Mouse (Mus musculus) hindbrain, embryonic 14.5 days (tissue): ENCODE results near the gene Cabp1. TPM values are rescaled to one million over a fixed set of nuclear protein-coding genes. Genes with fewer than 3 reads are reported as not detected.
"Not testable (repeated sequence)": the region's sequence is repeated elsewhere in the genome, so short reads cannot be mapped to it uniquely, and the experiment has no call there.

Experiments
- ATAC-seq: fragments of 200-750 bp; cut with Nextera tagmentation; 2 replicates; pipeline ENCODE4 v1.8.0; 2017; ENCODE audit warnings: moderate number of reproducible peaks, mild to moderate bottlenecking, moderate TSS enrichment, moderate library complexity; ENCODE audit not compliant: low FRiP score
- DNase-seq: peaks from one replicate; pipeline ENCODE4 v3.0.0-alpha.2; 2015; ENCODE audit warnings: low spot score
- H3K27ac ChIP-seq: fragments of 300-500 bp; sonication (generic); 2 replicates; pipeline ENCODE4 v1.5.1; 2014; ENCODE audit warnings: mild to moderate bottlenecking, moderate library complexity
- H3K27me3 ChIP-seq: fragments of 300-500 bp; sonication (generic); 2 replicates; pipeline ENCODE4 v1.6.1; 2014; ENCODE audit warnings: mild to moderate bottlenecking, low read length, mixed read lengths; ENCODE audit not compliant: control insufficient read depth, insufficient read depth
- H3K36me3 ChIP-seq: fragments of 300-500 bp; sonication (generic); replicated peaks from 2 replicates; pipeline ENCODE4 v1.6.1; 2014; ENCODE audit not compliant: control insufficient read depth, insufficient read depth
- H3K4me1 ChIP-seq: fragments of 300-500 bp; sonication (generic); replicated peaks from 2 replicates; pipeline ENCODE4 v1.6.1; 2014; ENCODE audit warnings: antibody characterized with exemption, low read length, mixed read lengths; ENCODE audit not compliant: control insufficient read depth, insufficient read depth
- H3K4me2 ChIP-seq: fragments of 300-500 bp; sonication (generic); replicated peaks from 2 replicates; pipeline ENCODE4 v1.6.1; 2014; ENCODE audit warnings: mild to moderate bottlenecking, moderate library complexity
- H3K4me3 ChIP-seq: fragments of 300-500 bp; sonication (generic); replicated peaks from 2 replicates; pipeline ENCODE4 v1.5.1; 2014; ENCODE audit warnings: mild to moderate bottlenecking, low read length
- H3K9ac ChIP-seq: fragments of 300-500 bp; sonication (generic); 2 replicates; pipeline ENCODE4 v1.6.1; 2014
- H3K9me3 ChIP-seq: fragments of 300-500 bp; sonication (generic); 2 replicates; pipeline ENCODE4 v1.6.1; 2016; ENCODE audit warnings: low read length; ENCODE audit not compliant: control insufficient read depth
- WGBS: fragments of 180-500 bp; shearing (Covaris S2); extraction: QIAGEN DNeasy Blood & Tissue Kit; methylation state at CpG from one replicate; pipeline ENCODE4 v1.1.7; 2014; 5-methylcytosine and 5-hydroxymethylcytosine counted together
- polyA plus RNA-seq: library from polyadenylated mRNA; unstranded; fragments of >200 nt; fragmentation: Nextera tagmentation; extraction: Ambion mirVana; gene quantifications from 2 replicates; pipeline ENCODE4 v1.2.1, GENCODE M21; 2014

The Cabp1 gene
- polyA plus RNA-seq, 1 experiment from 2014 or later: 22.8 TPM

DNA sequence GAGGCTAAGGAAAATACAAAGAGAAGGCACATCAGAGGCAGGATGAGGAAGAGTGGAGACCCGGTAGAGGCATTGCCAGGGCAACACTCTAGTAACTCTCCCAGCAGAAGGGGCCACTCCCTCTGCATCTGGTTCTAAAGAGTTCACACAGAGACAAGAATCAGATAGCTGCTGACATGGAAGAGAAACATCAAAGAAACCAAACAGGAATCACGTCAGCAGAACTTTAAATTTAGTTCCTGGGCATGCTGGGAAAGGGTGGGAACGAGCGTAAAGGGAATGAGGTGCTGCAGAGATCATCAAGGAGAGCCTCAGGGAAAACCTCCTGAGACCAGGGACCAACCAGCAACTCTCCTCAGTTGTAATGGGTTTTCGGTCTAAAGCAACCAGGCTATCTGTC lies 43.2 kb downstream of the Cabp1 start:
- H3K4me2 ChIP-seq: no peak overlapping the region
- WGBS: 86% methylated on average over 5 of the region's 5 CpGs
- DNase-seq: no peak
- peaks cover 20% of the 10 kb centered on the region for H3K4me1 ChIP-seq
- H3K27me3 ChIP-seq: no peaks in the 10 kb centered on the region
- no peaks in the 10 kb centered on the region for H3K9me3 ChIP-seq
- H3K27ac ChIP-seq: no peak overlapping the region
- peaks cover 51% of the 10 kb centered on the region for H3K36me3 ChIP-seq
- H3K4me3 ChIP-seq: no peak overlapping the region
- ATAC-seq: no peak
- H3K9ac ChIP-seq: no peak overlapping the region

DNA sequence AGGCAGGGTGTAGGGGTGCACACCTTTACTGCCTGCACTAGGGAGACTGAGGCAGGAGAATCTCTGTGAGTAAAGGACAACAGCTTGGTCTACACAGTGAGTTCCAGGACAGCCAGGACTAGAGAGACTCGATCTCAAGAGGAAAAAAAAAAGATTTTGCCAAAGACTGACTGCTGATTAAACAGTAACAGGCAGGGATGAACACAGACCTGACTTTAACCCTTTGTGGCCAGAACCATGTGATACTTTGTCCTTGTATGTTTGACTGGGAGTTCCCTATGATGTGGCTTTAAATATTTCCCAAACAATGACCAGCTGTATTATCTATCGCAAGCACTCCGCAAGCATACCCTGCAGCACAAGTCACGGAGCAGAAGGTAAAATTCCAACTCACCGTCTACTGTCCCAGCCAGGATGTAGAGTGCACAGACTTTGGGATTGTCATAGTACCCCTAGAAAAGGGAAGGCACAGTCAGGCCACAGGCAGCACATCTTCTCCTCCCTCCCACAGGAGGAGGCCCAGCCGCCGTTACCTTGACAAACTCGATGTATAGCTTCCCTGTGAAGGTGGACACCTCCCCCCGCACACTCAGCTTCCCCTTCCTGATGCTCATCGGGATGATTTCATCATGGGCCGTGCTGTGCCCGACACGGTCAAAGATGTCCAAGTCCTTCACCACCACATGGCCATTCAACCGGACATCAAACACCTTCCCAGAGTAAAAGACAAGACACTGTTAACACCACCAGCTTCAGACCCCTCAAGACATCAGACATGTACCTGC lies 44.3 kb downstream of the Cabp1 start:
- H3K4me1 ChIP-seq: peaks cover 9% of the 10 kb centered on the region
- DNase-seq (no peak), ATAC-seq (no peak)
- WGBS: 97% methylated on average over 14 of the region's 14 CpGs
- H3K9me3 ChIP-seq: no peaks in the 10 kb centered on the region
- peaks cover 62% of the 10 kb centered on the region for H3K36me3 ChIP-seq
- H3K9ac ChIP-seq: no peak overlapping the region
- H3K27ac ChIP-seq: no peak overlapping the region
- H3K4me3 ChIP-seq: no peak overlapping the region
- H3K27me3 ChIP-seq: no peaks in the 10 kb centered on the region
- no peak overlapping the region for H3K4me2 ChIP-seq

DNA sequence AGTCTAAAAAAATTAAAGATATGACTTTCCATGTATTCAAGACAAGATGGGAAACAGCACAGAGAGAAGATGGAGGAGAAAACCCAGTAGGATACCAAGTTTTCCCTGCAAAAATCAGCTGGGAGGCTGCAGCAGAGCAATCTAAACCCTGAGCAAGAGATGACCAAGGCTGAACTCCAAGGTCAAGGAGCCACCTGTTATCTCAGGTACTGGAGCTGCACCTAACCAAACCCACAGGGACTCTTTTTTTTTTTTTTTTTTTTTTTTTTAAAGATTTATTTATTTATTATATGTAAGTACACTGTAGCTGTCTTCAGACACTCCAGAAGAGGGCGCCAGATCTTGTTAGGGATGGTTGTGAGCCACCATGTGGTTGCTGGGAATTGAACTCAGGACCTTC lies 45.3 kb downstream of the Cabp1 start:
- not testable (repeated sequence) for H3K9ac ChIP-seq, DNase-seq, H3K9me3 ChIP-seq, H3K27me3 ChIP-seq, ATAC-seq, H3K27ac ChIP-seq, H3K4me1 ChIP-seq, H3K4me3 ChIP-seq, H3K4me2 ChIP-seq
- no CpG with 5 or more reads among the region's 1 CpGs for WGBS
- H3K36me3 ChIP-seq: peaks cover 72% of the 10 kb centered on the region

DNA sequence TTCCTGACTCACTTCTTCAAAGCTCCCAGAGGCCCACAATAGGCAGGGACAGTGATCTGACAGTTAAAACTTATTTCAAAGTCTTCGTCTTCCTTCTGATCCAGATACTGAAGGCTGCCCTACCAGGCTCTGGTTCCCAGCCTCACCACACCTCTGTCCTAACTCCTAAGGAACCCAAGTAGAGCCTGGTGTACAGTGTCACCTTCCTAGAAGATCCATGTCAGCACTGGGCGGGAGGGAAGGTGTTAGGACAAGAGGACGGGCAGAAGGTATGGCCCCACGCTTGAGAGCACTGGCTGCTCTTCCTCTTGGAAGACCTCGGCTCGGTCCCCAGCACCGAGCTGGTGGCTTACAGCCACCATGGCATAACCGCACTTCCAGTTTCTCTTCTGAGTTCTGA lies 45.8 kb downstream of the Cabp1 start:
- H3K27ac ChIP-seq: no peak overlapping the region
- H3K9ac ChIP-seq: no peak overlapping the region
- H3K27me3 ChIP-seq: no peaks in the 10 kb centered on the region
- 95% methylated on average over 8 of the region's 8 CpGs for WGBS
- DNase-seq: no peak
- no peak for ATAC-seq
- no peak overlapping the region for H3K4me3 ChIP-seq
- no peaks in the 10 kb centered on the region for H3K4me1 ChIP-seq
- H3K9me3 ChIP-seq: no peaks in the 10 kb centered on the region
- H3K36me3 ChIP-seq: peaks cover 72% of the 10 kb centered on the region
- no peak overlapping the region for H3K4me2 ChIP-seq

DNA sequence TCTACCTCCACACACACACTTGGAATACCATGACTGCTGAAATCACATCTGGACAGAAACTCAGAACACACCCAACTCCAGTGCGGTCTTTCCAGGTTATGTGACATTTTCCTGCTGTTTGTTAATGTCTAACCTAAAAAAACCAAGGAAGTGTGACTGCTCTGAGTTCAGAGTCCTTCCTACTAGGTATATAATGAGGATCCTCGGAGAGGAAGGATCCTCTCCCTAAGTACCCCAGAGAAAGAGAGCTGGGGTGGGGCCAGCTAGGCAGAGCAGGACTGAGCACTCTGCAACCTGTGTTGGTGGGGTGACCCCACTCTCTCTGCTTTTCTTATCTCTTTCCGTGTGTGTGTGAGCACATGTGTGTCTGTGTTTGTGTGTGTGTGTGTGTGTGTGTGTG lies 46.8 kb downstream of the Cabp1 start:
- H3K4me2 ChIP-seq: no peak overlapping the region
- no peak overlapping the region for H3K4me3 ChIP-seq
- DNase-seq (no peak), ATAC-seq (no peak)
- peaks cover 72% of the 10 kb centered on the region for H3K36me3 ChIP-seq
- no peaks in the 10 kb centered on the region for H3K9me3 ChIP-seq
- H3K4me1 ChIP-seq: no peaks in the 10 kb centered on the region
- no peak overlapping the region for H3K27ac ChIP-seq
- no peaks in the 10 kb centered on the region for H3K27me3 ChIP-seq
- 97% methylated on average over 3 of the region's 3 CpGs for WGBS
- H3K9ac ChIP-seq: no peak overlapping the region

DNA sequence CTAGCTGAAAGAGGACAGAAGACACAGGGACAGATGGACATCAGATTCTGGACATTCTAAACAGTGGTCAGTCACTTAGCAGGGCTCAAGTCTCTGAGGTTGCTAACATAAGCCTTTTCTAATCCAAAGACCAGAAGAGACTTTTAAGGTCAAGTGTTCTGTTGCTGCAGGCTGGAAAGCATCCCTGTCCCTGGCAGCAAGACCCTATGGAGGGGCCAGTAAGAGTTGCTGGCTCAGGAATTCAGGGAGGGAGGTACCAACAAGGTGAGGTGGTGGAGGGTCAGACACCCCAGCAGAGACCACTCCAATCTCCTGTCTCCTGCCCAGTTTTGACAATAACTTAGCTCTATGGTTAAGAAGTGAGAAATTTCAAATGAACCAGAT lies 47.4 kb downstream of the Cabp1 start:
- Histone ChIP-seq H3K4me2 (no peak overlapping the region), H3K9ac (no peak overlapping the region), H3K27me3 (no peaks in the 10 kb centered on the region), H3K9me3 (no peaks in the 10 kb centered on the region), H3K36me3 (peaks cover 72% of the 10 kb centered on the region), H3K4me3 (no peak overlapping the region), H3K27ac (no peak overlapping the region), H3K4me1 (no peaks in the 10 kb centered on the region)
- ATAC-seq (no peak), DNase-seq (no peak)

DNA sequence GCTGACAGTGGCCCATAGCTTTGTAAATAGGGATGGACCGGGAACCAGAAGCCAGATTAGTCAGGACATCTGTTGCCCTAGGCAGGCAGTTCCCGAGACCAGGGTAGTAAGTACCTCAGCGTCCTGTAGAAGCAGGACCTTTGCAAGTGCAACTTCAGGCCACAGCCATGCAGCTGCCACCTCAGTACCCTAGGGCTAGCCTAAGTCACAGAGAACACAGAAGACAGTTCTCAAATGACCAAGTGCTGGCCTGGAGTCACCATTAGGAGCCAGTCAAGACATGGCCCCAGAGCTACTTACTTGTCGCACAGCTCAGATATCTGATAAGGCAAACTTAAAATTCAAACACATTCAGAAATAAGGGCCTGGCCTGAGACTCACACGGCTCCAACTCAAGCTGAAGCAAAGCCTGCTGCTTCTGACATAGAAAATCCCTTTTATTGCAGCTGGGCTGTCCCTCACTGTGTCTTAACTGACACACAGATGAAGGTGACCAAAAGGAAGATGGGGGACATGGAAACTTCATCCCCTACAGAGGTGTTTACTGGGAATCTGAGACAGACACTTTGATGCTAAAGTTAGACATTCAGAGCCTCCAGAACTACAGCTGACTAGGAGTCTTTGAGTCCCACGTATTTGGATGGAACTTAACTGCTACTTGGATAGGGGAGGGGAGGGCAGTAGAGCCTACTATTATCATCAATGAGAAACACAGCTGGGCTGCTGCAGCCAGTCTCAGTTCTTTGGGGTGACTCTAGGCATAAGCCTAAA lies 48.0 kb downstream of the Cabp1 start:
- Histone ChIP-seq H3K27me3 (no peaks in the 10 kb centered on the region), H3K9ac (no peak overlapping the region), H3K36me3 (peaks cover 70% of the 10 kb centered on the region), H3K4me1 (no peaks in the 10 kb centered on the region), H3K27ac (no peak overlapping the region), H3K4me3 (no peak overlapping the region), H3K9me3 (no peaks in the 10 kb centered on the region), H3K4me2 (no peak overlapping the region)
- ATAC-seq: no peak
- WGBS: 85% methylated on average over 6 of the region's 6 CpGs
- DNase-seq: no peak

DNA sequence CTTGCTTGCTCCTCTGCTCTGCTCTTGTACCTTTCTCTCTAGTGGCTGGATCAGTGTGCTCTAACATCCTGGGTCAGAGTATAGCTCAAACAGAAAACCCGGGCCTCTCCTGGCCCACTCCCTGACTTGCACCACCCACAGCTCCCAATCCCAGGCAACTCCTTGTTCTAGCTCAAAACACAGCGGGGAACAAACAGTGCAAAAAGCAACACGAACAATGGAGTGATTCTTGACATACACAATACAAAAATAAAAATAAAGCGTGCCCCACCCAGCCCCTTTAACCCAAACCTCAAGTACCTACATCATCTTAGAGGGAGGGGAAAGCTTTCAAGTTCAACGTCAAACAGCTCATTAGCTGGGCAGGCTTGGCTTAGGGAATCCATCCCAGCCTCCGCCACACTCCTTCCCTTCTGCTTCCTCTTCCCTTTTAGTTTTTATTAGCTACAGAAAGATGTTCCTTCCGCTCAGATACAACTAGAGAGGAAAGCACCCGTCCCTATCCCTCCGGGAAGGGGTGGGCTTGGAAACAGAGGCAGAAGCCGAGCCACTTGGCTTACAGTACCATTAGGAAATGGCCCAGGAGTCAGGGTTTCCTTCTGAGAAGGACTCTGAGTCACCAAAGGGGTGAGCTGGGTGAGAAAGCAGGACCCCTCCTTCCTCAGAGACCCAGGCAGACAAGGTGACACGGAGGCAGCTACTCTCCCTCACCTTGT lies 48.8 kb downstream of the Cabp1 start:
- ATAC-seq (no peak), DNase-seq (no peak)
- Histone ChIP-seq H3K4me1 (no peaks in the 10 kb centered on the region), H3K9me3 (no peaks in the 10 kb centered on the region), H3K4me3 (no peak overlapping the region), H3K4me2 (no peak overlapping the region), H3K27me3 (no peaks in the 10 kb centered on the region), H3K36me3 (peaks cover 63% of the 10 kb centered on the region), H3K9ac (no peak overlapping the region), H3K27ac (no peak overlapping the region)
- 76% methylated on average over 11 of the region's 11 CpGs for WGBS

DNA sequence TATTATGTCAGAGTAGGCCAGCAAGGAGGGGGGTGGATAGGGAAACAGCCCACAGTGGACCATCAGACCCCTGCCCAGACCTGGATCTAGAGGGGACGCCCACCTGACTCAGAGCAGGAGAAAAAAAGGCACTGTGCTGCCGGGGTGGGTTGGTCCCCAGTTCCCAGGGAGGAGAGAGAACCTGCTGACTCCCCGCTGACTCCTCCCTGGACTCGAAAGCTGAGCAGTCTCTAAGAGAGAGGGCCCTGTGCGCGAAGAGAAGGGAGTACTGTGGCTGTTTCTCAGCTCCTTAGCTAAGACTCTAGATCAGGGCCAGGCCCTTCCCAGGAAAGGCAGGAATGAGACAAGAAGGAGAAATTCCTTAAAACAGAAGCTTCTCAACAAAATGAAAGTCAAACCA lies 49.7 kb downstream of the Cabp1 start:
- ATAC-seq: no peak
- H3K36me3 ChIP-seq: peaks cover 54% of the 10 kb centered on the region

More for the DNA sequence above, 49.7 kb downstream of the Cabp1 start:
- no peak overlapping the region for H3K4me2 ChIP-seq
- no peaks in the 10 kb centered on the region for H3K27me3 ChIP-seq
- H3K27ac ChIP-seq: no peak overlapping the region
- 80% methylated on average over 6 of the region's 6 CpGs for WGBS
- DNase-seq: no peak
- H3K9me3 ChIP-seq: no peaks in the 10 kb centered on the region
- H3K4me1 ChIP-seq: no peaks in the 10 kb centered on the region
- no peak overlapping the region for H3K9ac ChIP-seq
- no peak overlapping the region for H3K4me3 ChIP-seq
